Mouse (Mus musculus) intestine, postnatal 0 days (tissue): ENCODE data around the gene Ppp2r2c. TPM values are rescaled to one million over a fixed set of nuclear protein-coding genes. Genes with fewer than 3 reads are reported as not detected.
A peak's percentile ranks its signal among the peaks of the same experiment; 100 is the strongest.

ENCODE experiments used
- ATAC-seq: fragments of 200-750 bp; cut with Nextera tagmentation; 2 replicates; pipeline ENCODE4 v1.8.0; 2017; ENCODE audit warnings: mild to moderate bottlenecking, moderate TSS enrichment, moderate library complexity
- H3K27ac ChIP-seq: fragments of 300-500 bp; sonication (generic); 2 replicates; pipeline ENCODE4 v1.5.1; 2014; ENCODE audit warnings: mild to moderate bottlenecking, low read depth, low read length, moderate library complexity
- H3K27me3 ChIP-seq: fragments of 300-500 bp; sonication (generic); replicated peaks from 2 replicates; pipeline ENCODE4 v1.6.1; 2014; ENCODE audit warnings: low read length, mixed read lengths; ENCODE audit not compliant: control insufficient read depth, insufficient read depth
- H3K36me3 ChIP-seq: fragments of 300-500 bp; sonication (generic); 2 replicates; pipeline ENCODE4 v1.6.1; 2014; ENCODE audit warnings: mild to moderate bottlenecking, moderate library complexity; ENCODE audit not compliant: control insufficient read depth, insufficient read depth
- H3K4me1 ChIP-seq: fragments of 300-500 bp; sonication (generic); replicated peaks from 2 replicates; pipeline ENCODE4 v1.6.1; 2014; ENCODE audit warnings: antibody characterized with exemption, low read length, mixed read lengths; ENCODE audit not compliant: control insufficient read depth, insufficient read depth
- H3K4me2 ChIP-seq: fragments of 300-500 bp; sonication (generic); replicated peaks from 2 replicates; pipeline ENCODE4 v1.6.1; 2014; ENCODE audit warnings: low read depth, mild to moderate bottlenecking, moderate library complexity
- H3K4me3 ChIP-seq: fragments of 300-500 bp; sonication (generic); 2 replicates; pipeline ENCODE4 v1.5.1; 2014; ENCODE audit warnings: low read depth, low read length
- H3K9ac ChIP-seq: fragments of 300-500 bp; sonication (generic); 2 replicates; pipeline ENCODE4 v1.6.1; 2014; ENCODE audit warnings: mild to moderate bottlenecking, low read depth, low read length
- H3K9me3 ChIP-seq: fragments of 300-500 bp; sonication (generic); 2 replicates; pipeline ENCODE4 v1.6.1; 2016; ENCODE audit warnings: mixed run types; ENCODE audit not compliant: control insufficient read depth
- CTCF ChIP-seq: sonication (generic); IDR thresholded peaks from 2 replicates; pipeline ENCODE4 v1.5.1; 2016; ENCODE audit warnings: low read depth, mild to moderate bottlenecking, control low read depth, antibody characterized with exemption, moderate library complexity
- WGBS: fragments of 180-500 bp; shearing (Covaris S2); extraction: QIAGEN DNeasy Blood & Tissue Kit; methylation state at CpG from one replicate; pipeline ENCODE4 v1.1.7; 2014; 5-methylcytosine and 5-hydroxymethylcytosine counted together
- polyA plus RNA-seq: library from polyadenylated mRNA; unstranded; fragments of >200 nt; fragmentation: Nextera tagmentation; extraction: Ambion mirVana; gene quantifications from 2 replicates; pipeline ENCODE4 v1.2.1, GENCODE M21; 2015

The Ppp2r2c gene
- polyA plus RNA-seq, 1 experiment from 2014 or later: 0.95 TPM

DNA sequence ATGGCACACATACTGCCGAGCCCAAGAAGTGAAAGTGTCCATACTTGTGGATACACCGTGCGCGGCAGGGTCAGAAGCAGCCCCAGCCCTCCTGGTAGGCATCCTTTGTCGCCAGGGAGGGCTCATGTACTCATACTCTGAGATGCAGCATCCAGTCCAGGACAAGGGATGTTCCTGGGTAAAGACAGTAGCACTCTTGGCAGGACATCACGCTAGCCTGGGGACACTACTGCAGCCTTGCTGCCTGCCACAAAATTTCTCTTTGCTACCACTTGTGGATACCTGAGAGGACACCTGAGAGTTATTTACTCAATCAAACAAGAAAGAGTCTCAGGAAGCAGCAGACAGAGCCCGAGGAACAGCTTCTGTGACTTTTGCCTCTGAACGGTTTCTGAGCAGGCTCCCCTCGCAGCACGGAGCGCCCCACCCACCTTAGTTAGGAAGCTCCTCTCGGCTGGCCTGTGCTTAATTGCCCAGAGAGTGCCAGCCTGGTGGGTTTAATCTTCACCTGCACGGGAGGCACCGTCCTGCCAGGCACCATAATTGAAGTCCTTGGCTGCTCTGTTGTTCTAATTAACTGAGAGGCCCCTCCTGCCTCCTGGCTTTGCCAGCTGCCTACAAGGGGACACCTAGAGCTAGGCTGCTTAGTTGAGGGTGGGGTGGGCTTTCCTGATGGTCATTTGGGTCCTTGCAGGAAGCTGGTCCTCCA lies 44.4 kb downstream of the Ppp2r2c start:
- no peaks in the 10 kb centered on the region for H3K36me3 ChIP-seq
- H3K27ac ChIP-seq: no peak overlapping the region
- TF ChIP-seq CTCF: no peak
- H3K9ac ChIP-seq: no peak overlapping the region
- no peak overlapping the region for H3K4me2 ChIP-seq
- no peaks in the 10 kb centered on the region for H3K27me3 ChIP-seq
- 47% methylated on average over 14 of the region's 14 CpGs for WGBS
- no peak for ATAC-seq
- H3K9me3 ChIP-seq: no peaks in the 10 kb centered on the region
- no peaks in the 10 kb centered on the region for H3K4me1 ChIP-seq
- no peak overlapping the region for H3K4me3 ChIP-seq

DNA sequence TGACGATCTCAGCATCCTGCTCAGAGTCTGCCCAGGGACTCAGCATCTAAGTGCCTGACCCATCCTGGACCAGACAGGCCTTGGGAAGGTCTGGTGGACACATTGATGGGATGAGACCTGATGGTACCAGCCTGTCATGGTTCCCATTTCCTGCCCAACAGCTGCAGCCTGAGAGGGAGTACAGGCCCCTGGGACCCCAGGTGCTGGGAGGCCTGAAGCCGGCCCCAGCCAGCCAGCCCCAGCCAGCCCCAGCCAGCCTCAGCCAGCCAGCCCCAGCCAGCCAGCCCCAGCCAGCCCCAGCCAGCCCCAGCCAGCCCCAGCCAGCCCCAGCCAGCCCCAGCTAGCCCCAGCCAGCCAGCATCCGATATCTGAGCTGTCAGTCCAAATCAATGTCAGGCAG lies 46.9 kb downstream of the Ppp2r2c start:
- WGBS: 65% methylated on average over 3 of the region's 3 CpGs
- no peaks in the 10 kb centered on the region for H3K4me1 ChIP-seq
- no peak overlapping the region for H3K27ac ChIP-seq
- no peaks in the 10 kb centered on the region for H3K36me3 ChIP-seq
- TF ChIP-seq CTCF: no peak
- ATAC-seq: no peak
- no peaks in the 10 kb centered on the region for H3K27me3 ChIP-seq
- no peak overlapping the region for H3K4me3 ChIP-seq
- H3K9ac ChIP-seq: no peak overlapping the region
- no peaks in the 10 kb centered on the region for H3K9me3 ChIP-seq
- H3K4me2 ChIP-seq: no peak overlapping the region

- Histone ChIP-seq H3K27ac (no peak overlapping the region), H3K4me1 (no peaks in the 10 kb centered on the region), H3K9me3 (no peaks in the 10 kb centered on the region), H3K4me3 (no peak overlapping the region), H3K27me3 (no peaks in the 10 kb centered on the region), H3K4me2 (no peak overlapping the region), H3K9ac (no peak overlapping the region), H3K36me3 (no peaks in the 10 kb centered on the region)
- no peak for ATAC-seq
- no peak for TF ChIP-seq CTCF
- 76% methylated on average over 4 of the region's 4 CpGs for WGBS
Observed at GRCm38 (mm10) chr5:36916581-36916980, 48.3 kb downstream of the Ppp2r2c start.

DNA sequence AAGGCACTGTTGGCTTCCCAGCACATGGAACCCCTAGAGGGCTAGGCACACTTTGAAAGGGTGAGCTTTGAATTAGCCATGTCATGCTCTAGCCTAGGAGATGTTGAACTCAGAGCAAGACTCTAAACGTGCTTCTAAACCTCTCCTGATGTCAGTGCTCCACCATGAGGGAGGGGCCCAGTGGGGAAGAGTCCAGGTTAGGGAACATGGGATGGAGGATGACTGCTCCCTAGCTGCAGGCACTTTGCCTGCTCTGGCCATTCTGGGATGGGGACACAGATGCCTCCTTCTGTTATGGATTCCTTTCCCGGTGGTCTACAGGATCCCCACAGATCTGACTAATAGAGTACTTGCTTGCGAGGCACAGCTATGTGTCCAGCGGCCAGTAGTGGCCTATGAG lies 48.9 kb downstream of the Ppp2r2c start:
- no peaks in the 10 kb centered on the region for H3K27me3 ChIP-seq
- H3K4me2 ChIP-seq: no peak overlapping the region

GRCm38 (mm10) chr5:36918016-36918415 lies 49.7 kb downstream of the Ppp2r2c start:
- Histone ChIP-seq H3K4me3 (no peak overlapping the region), H3K36me3 (no peaks in the 10 kb centered on the region), H3K27ac (no peak overlapping the region), H3K4me1 (no peaks in the 10 kb centered on the region), H3K9me3 (no peaks in the 10 kb centered on the region), H3K4me2 (0 out of 2 replicates have a peak overlapping the region, but pooled peaks have one; percentile 24), H3K27me3 (no peaks in the 10 kb centered on the region), H3K9ac (no peak overlapping the region)
- ATAC-seq: no peak
- WGBS: 79% methylated on average over 7 of the region's 7 CpGs
- no peak for TF ChIP-seq CTCF

More for the DNA sequence above, 48.9 kb downstream of the Ppp2r2c start:
- Histone ChIP-seq H3K36me3 (no peaks in the 10 kb centered on the region), H3K9me3 (no peaks in the 10 kb centered on the region), H3K4me1 (no peaks in the 10 kb centered on the region), H3K4me3 (no peak overlapping the region), H3K27ac (no peak overlapping the region), H3K9ac (no peak overlapping the region)
- ATAC-seq: no peak
- WGBS: 70% methylated on average over 4 of the region's 4 CpGs
- no peak for TF ChIP-seq CTCF

DNA sequence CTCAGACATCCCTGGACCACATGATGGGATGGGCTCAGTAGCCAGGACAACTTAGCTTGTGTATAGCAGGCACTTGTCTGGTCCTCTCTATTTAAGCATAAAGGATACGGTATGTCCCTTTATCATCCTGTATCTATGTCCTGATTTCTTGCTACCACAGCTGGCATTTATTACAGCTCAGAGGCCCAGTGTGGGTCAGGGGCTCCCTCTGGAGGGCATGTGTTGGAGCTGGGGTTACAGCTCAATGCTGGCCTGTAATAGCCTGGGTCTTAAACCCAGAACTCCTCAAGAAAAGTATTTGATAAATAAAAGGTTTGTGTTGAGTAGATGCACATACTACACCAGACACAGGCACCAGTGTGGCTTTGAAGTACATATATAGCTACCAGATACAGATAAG lies 51.8 kb downstream of the Ppp2r2c start:
- H3K9me3 ChIP-seq: no peaks in the 10 kb centered on the region
- H3K4me1 ChIP-seq: no peaks in the 10 kb centered on the region
- H3K27me3 ChIP-seq: no peaks in the 10 kb centered on the region
- TF ChIP-seq CTCF: peak; percentile 64
- no peak overlapping the region for H3K9ac ChIP-seq
- H3K4me3 ChIP-seq: no peak overlapping the region
- H3K27ac ChIP-seq: no peak overlapping the region
- 37% methylated on average over 1 of the region's 1 CpGs for WGBS
- ATAC-seq: no peak
- no peaks in the 10 kb centered on the region for H3K36me3 ChIP-seq
- H3K4me2 ChIP-seq: no peak overlapping the region
